Mouse (Mus musculus) myocyte (in vitro differentiated cells): Measurements from ENCODE around the gene Agpat4.

Source experiments
- E2F4 ChIP-seq: IDR thresholded peaks from one replicate; pipeline ENCODE4 v1.6.1; 2011; ENCODE audit warnings: mild to moderate bottlenecking, control low read depth, moderate library complexity; ENCODE audit not compliant: insufficient read depth
- MAX ChIP-seq: IDR thresholded peaks from one replicate; pipeline ENCODE4 v1.6.1; 2011; ENCODE audit warnings: low read depth, mild to moderate bottlenecking, control low read depth
- POLR2A ChIP-seq: IDR thresholded peaks from one replicate; pipeline ENCODE4 v1.6.1; 2011; ENCODE audit warnings: low read depth, mild to moderate bottlenecking, control low read depth, moderate library complexity; ENCODE audit not compliant: insufficient read length

GRCm38 (mm10) chr17:12263787-12264186 lies 145.3 kb downstream of the Agpat4 start:
- TF ChIP-seq E2F4 = no peak
- TF ChIP-seq MAX = no peak
- TF ChIP-seq POLR2A = no peak
